Mouse (Mus musculus): ENCODE data around the gene Pram1.

DNA sequence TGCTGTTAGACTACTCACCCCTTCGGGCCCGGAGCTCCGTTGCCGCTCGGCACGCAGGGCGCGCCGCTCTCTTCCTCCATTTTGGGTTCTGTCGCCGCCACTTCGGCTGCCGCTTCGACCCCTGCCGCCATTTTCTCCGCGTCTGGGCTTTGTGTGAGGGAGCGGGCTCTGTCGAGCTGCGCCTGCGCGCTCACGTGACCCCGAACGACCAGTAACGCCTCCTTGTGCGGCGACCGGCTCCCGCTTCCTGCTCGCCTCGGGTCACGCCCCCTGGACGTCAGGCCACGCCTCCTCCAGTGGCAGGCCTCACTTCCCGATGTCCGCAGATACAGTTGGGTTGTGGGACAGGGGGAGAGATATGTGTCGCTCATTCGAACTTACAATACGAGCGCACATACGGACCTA, 47.4 kb downstream of the Pram1 start:
- TF ChIP-seq GATA1 (IDR thresholded peaks at IDR 0.05; ENCODE audit: low read length) (no peak), TAL1 (IDR thresholded peaks at IDR 0.05; ENCODE audit: low read length) (no peak)
